Mouse (Mus musculus) layer of hippocampus, postnatal 36 days (tissue): ENCODE data around the gene Gm17657. TPM values are rescaled to one million over a fixed set of nuclear protein-coding genes. Genes with fewer than 3 reads are reported as not detected.
"Not testable (repeated sequence)": the region's sequence is repeated elsewhere in the genome, so short reads cannot be mapped to it uniquely, and the experiment has no call there.

Source experiments
- DNase-seq, 2 experiments: peaks; one replicate each; pipeline ENCODE4 v3.0.0; 2022
- total RNA-seq, 2 experiments: library from RNA; stranded (reverse); gene quantifications; 2 replicates each; pipeline ENCODE4 v1.2.3; 2021

Gm17657 gene
- total RNA-seq, 2 experiments from 2014 or later: not detected

GRCm38 (mm10) chr17:29500802-29501469, 48.5 kb downstream of the Gm17657 start:
- DNase-seq: no peak

GRCm38 (mm10) chr17:29500243-29500740, 49.1 kb downstream of the Gm17657 start:
- no peak for DNase-seq

DNA sequence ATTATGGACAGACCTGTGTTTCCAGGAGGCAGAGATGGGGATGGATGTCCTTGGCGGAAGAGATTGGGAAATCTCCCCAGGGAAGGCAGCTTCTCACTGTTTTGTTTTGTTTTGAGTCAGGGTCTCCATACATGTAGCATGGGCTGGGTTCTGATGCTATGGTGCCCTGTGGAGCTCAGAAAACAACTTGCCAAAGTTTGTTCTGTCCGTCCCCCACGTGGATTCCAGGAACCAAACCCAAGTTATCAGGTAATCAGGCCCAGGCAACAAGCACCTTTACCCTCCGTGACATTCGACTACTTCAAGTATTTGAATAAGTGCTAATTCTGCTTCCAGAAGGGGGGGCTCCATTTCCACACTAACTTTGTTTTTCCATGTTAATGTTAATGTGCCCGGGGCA, 49.9 kb downstream of the Gm17657 start:
- no peak for DNase-seq

DNA sequence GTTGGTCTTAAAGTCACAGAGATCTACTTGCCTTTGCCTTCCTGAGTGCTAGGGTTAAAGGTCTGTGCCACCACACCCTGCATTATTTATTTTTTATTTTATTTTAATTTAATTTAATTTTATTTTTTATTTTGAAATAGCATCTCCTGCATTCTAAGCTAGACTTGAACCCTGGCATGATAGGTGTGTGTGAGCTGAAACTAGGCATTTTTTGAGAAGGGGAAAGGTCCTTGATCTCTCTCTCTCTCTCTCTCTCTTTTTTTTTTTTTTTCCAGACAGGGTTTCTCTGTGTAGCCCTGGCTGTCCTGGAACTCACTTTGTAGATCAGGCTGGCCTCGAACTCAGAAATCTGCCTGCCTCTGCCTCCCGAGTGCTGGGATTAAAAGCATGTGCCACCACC, 50.5 kb downstream of the Gm17657 start:
- not testable (repeated sequence) for DNase-seq

- DNase-seq: peak in 1 of 2 experiments; percentile 12
Observed at GRCm38 (mm10) chr17:29498028-29498427, 51.4 kb downstream of the Gm17657 start.

GRCm38 (mm10) chr17:29497481-29497880, 52.0 kb downstream of the Gm17657 start:
- DNase-seq: not testable (repeated sequence)

DNA sequence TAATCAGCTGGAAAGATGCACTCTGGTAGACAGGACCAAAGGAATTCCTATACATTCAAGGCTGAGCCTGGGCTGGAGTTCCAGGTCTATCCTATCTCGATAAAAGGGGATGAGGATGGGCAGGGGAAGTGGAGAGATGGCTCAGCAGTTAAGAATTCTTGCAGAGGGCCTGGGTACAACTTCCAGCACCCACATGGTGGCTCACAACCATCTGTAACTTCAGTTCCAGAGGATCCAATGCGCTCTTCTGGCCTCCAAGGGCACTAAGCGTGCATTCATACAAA, 52.4 kb downstream of the Gm17657 start:
- no peak for DNase-seq

- DNase-seq: no peak
Observed at GRCm38 (mm10) chr17:29496211-29497070, 53.0 kb downstream of the Gm17657 start.

DNA sequence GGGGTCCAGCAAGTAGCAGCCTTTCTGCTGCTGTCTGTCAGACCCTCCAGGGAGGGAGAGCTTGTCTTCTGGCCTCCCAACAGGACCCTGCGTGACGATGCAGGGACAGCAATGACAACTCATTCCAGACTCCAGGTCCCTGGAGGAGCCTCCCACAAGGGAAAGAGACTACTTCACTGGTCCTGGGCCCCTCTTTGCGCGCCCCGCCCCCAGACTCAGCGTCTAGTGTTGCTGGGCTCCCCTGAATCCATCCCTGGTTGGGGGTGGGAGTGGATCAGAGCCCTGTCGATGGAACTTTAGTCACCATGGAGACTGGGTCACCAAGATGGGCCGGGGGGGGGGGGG, 54.7 kb downstream of the Gm17657 start:
- no peak for DNase-seq

DNA sequence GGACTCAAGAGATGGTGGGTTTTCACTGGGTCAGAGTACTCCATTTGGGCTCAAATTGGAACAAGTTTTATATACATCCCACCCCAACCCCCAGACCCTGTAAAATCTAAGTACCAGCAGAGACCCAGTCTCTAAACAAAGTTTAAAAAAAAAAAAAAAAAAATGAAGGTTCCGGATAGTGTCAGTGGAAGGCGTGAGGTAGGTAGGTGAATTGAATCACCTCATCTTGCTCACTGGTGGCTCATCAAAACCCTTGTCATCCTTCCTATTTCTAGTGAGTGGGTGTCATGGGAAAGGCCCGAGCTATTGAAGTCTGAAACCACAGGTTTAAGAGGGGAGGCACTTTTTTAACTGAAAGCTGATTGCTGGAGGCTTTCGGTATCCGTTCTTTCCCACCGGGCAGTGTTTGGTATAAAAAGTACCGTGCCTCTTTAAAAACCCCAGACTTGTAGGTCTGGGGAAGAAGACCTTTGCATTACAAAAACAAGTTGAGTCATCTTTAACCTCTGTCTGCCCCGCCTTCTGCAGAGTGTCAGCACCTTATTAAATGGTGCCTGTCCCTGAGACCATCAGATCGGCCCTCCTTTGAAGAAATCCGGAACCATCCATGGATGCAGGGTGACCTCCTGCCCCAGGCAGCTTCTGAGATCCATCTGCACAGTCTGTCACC, 55.2 kb downstream of the Gm17657 start:
- no peak for DNase-seq

GRCm38 (mm10) chr17:29493461-29493980, 55.9 kb downstream of the Gm17657 start:
- DNase-seq: no peak

DNA sequence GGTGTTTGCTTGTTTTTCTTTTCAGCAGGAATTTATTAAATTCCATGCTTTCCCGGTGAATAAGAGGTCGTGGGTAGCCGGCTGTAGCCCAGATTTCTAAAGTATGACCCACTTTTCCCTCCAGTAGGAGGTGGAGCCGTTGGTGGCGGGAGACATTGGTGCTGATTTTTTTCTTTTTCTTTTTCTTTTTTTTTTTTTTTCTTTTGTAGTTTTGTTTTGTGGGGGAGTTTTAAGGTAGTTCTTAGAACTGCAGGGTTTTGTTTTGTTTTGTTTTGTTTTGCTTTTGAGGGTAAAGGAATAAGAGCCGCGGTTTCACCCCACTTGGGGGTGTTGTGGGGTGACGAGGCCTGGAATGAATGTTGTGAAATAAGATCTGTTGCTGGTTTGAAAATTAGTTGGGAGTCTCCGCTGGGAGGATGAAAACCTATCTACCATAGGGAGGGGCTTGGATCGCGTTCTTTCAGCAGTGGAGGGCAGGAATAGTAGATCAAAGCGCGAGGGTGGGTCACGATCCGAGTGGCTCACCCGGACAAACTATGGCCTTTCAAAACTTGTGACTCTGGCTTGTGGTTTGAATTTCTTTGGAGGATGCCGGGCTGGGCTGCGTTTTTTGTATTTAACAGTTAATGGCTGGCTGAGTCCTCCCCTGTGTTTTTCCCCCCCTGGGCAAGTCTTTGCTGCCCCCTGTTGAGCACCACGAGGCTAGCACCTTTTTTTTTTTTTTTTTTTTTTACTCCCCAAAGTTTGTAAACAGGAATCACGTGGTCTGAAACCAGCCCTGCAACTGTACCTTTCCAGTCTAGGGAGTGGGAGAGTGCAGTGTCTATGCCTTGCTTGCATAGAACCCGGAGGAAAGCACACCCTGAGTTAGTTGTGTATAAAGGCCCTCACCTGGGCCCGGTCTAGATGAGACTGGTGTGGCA, 56.9 kb downstream of the Gm17657 start:
- peak; percentile 34 to 55 for DNase-seq

- DNase-seq: peak; percentile 14 to 18
Observed at GRCm38 (mm10) chr17:29491591-29492268, 57.7 kb downstream of the Gm17657 start.

DNA sequence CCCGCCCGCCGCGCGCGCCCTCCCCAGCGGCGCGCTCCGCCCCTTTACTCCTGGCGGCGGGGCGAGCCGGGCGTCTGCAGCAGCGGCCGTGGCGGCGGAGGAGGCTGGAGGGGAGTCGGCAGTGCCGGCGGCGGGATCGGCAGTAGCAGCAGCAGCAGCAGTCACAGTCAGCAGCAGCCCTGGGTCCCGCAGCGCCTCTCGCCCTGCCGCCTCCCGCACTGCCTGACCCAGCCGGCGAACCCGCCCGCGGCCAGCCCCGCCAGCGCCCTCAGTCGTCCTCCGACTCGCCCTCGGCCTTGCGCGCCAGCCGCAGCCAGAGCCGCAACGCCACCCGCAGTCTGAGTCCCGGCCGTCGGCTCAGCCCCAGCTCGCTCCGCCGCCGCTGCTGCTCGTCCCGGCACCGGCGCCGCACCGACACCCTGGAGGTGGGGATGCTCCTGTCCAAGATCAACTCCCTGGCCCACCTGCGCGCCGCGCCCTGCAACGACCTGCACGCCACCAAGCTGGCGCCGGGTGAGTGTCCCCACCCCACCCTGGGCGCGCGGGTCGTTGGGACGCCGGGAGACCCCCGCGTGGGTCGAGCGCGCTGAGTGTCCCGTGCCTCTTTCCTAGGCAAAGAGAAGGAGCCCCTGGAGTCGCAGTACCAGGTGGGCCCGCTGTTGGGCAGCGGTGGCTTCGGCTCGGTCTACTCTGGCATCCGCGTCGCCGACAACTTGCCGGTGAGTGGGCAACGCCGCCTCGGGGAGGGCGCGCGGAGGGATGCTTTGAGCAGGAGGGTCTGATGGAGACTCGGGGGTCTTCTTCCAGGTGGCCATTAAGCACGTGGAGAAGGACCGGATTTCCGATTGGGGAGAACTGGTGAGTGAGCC, 58.5 kb downstream of the Gm17657 start, which contains the start of gene Pim1:
Pim1 (plus strand) TSS at position 41 of the 869 bp plus-strand sequence.
- no peak for DNase-seq

DNA sequence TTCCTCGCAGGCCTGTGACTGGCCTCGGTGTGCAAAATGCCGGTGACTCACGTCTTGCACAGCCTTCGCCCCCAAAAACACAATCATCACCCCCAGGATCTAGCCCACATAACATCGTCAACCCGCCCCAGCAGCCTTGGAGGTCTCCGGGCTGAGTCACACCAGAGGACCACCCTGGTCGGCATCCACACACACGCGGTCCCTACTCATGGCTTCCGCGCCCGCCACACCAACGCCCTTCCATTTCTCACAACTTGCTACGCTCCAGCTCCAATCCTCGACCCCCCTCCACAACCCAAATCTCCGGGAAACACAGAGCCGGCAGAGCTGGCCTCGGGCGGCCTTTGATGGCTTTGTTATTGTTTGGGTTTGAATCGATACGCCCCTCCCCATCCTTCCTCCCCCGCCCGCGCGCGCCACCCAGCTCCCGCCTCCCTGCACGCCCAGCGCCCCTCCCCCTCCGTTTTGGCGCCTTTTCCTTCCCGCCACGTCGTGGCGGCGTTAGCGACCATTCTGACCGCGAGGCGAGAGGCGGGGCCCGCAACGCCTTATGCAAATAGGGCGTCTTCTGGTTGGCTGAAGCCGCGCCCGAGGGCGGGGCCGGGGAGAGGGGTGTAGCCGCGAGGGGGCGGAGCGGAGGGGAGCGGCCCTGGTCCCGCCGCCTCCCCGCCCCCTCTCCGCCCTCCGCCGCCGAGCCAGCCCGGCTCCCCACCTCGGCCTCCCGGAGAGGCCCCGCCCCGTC, 59.3 kb downstream of the Gm17657 start:
- DNase-seq: peak; percentile 90 to 93

DNA sequence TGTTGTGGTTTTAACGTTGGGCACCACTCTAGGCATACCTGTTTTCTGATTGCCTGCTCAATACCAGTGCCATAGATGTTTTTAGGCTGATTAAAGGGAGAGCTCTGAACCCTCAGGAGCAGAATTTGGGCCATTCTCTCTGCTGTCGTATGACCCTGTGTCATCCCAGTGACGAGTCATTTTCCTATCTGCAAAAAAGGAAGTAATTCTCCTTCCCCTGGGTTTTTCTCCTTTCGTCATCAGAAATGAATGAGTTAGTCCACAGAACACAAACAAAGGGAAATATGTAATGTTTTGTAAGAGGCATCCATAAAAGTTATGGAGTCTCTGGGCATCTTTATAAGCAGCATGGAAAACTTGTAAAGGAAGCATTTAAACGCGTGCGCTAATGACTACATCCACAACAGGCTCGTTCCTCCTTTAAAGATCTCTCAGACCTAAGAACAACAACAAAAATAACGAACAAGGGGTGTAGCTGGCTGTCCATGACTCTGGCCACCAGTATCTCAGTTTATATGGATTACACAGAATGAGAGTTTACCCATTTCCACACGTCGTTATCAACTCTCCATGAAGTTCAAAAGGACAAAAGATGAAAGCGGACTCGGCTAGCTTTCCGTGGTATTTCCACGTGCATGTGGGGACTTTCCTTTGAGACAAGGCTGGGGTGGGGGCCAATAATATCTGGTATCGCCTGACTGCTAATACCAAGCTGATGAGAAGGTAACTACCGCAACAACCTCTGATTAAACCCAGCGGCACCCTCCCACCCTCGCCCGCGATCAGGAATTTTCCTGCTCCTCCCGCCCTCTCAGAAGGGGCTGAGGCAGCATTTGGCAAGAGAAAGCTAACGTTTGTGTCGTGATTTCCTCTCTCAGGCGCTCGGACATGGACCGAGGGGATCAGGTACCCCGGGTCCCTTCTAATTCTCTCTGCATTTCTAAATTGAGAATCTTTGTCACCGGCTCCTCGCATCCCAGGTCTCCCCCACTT, 60.2 kb downstream of the Gm17657 start:
- DNase-seq: peak in 1 of 2 experiments; percentile 6

DNA sequence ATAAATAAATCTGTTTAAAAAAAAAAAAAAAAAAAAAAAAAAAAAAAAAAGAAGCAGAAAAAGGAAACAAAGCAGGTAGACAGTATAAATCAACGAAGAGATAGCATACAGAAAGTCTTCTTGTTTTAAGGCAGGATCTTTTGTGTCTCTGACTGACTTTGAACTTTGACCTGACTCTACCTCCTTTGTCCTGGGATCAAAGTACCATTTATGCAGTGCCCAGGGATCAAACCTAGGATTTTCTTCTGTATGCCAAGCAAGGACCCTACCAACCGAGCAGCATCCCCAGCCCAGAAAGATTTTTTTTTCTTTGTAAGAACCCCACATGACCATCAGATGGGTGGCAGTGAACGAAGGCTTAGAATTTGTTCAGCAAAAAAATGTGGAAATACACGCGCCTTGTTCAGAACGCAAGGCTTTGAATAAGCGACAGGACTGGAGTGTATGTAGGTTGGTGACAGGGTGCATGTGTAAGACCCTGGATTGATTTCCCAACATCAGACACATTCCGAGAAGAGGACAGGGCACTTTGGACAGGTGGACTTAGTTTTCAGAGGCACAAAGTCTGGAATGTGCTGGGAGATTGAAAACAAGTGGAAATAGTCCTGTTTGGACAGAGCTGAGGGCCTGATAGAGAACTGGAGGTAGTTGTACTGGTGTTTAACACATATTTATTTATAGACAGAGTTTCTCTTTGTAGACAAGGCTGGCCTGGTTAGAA, 61.0 kb downstream of the Gm17657 start:
- DNase-seq: no peak
